Mouse (Mus musculus): Measurements from ENCODE around the gene L3mbtl1.

DNA sequence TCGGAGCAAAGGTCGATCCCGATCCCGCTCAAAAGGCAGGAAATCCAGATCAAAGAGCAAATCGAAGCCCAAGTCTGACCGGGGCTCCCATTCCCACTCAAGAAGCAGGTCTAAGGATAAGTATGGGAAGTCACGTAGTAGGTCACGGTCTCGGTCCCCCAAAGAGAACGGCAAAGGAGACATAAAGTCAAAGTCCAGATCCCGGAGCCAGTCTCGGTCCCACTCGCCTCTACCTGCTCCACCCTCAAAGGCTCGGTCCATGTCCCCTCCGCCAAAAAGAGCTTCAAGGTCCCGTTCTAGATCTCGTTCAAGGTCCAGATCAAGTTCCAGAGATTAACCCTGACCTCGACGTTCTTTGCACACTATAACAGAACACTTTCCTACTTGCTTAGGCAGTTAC lies 8.9 kb upstream of the L3mbtl1 start:
- TF ChIP-seq CTCF (IDR thresholded peaks at IDR 0.05 in 2 of 3, conservative IDR thresholded peaks at IDR 0.05 in 1 of 3; ENCODE audit: control insufficient read depth in 1 of 3, insufficient read depth in 1 of 3, low read depth in 2 of 3, low read length in 3 of 3, poor library complexity in 1 of 3, severe bottlenecking in 1 of 3) (no peak), USF1 (IDR thresholded peaks at IDR 0.05; ENCODE audit: low read depth, low read length) (no peak), POLR2A (IDR thresholded peaks at IDR 0.05; ENCODE audit: control insufficient read depth in 1 of 2, insufficient read depth in 1 of 2, low read depth in 1 of 2, low read length in 2 of 2, poor library complexity in 1 of 2) (no peak; a peak in 1 of 4 replicates), MAX (IDR thresholded peaks at IDR 0.05; ENCODE audit: low read length) (no peak)

Data from MEL (cell line).